Mouse (Mus musculus) liver, embryonic 15.5 days (tissue): ENCODE results near the gene Sh3pxd2a. TPM values are rescaled to one million over a fixed set of nuclear protein-coding genes. Genes with fewer than 3 reads are reported as not detected.
A peak's percentile ranks its signal among the peaks of the same experiment; 100 is the strongest.

ENCODE experiments used
- ATAC-seq: fragments of 200-750 bp; cut with Nextera tagmentation; 2 replicates; pipeline ENCODE4 v1.8.0; 2017; ENCODE audit warnings: moderate number of reproducible peaks, mild to moderate bottlenecking, moderate library complexity; ENCODE audit not compliant: insufficient read depth
- H3K27ac ChIP-seq: fragments of 300-500 bp; sonication (generic); replicated peaks from 2 replicates; pipeline ENCODE4 v1.5.1; 2015; ENCODE audit warnings: mild to moderate bottlenecking, inconsistent platforms
- H3K27me3 ChIP-seq: fragments of 300-500 bp; sonication (generic); 2 replicates; pipeline ENCODE4 v1.6.1; 2015; ENCODE audit warnings: mild to moderate bottlenecking, inconsistent platforms
- H3K36me3 ChIP-seq: fragments of 300-500 bp; sonication (generic); replicated peaks from 2 replicates; pipeline ENCODE4 v1.6.1; 2015; ENCODE audit warnings: moderate library complexity, mild to moderate bottlenecking, inconsistent platforms
- H3K4me1 ChIP-seq: fragments of 300-500 bp; sonication (generic); replicated peaks from 2 replicates; pipeline ENCODE4 v1.6.1; 2015; ENCODE audit warnings: inconsistent platforms
- H3K4me2 ChIP-seq: fragments of 300-500 bp; sonication (generic); 2 replicates; pipeline ENCODE4 v1.6.1; 2015; ENCODE audit warnings: moderate library complexity, mild to moderate bottlenecking, inconsistent platforms
- H3K4me3 ChIP-seq: fragments of 300-500 bp; sonication (generic); replicated peaks from 2 replicates; pipeline ENCODE4 v1.5.1; 2015; ENCODE audit warnings: mild to moderate bottlenecking, inconsistent platforms
- H3K9ac ChIP-seq: fragments of 300-500 bp; sonication (generic); 2 replicates; pipeline ENCODE4 v1.6.1; 2015; ENCODE audit warnings: moderate library complexity, mild to moderate bottlenecking, inconsistent platforms
- H3K9me3 ChIP-seq: fragments of 300-500 bp; sonication (generic); replicated peaks from 2 replicates; pipeline ENCODE4 v1.6.1; 2016; ENCODE audit warnings: inconsistent platforms
- whole genome bisulfite sequencing: fragments of 180-500 bp; shearing (Covaris S2); methylation state at CpG from one replicate; pipeline ENCODE4 v1.1.7; 2015; ENCODE audit warnings: mixed read lengths; ENCODE audit not compliant: insufficient replicate concordance; 5-methylcytosine and 5-hydroxymethylcytosine counted together
- polyA plus RNA-seq: library from polyadenylated mRNA; unstranded; fragments of >200 nt; fragmentation: Nextera tagmentation; extraction: Ambion mirVana; gene quantifications from 2 replicates; pipeline ENCODE4 v1.2.1, GENCODE M21; 2015

Gene Sh3pxd2a
- polyA plus RNA-seq, 1 experiment from 2014 or later: 0.63 TPM

DNA sequence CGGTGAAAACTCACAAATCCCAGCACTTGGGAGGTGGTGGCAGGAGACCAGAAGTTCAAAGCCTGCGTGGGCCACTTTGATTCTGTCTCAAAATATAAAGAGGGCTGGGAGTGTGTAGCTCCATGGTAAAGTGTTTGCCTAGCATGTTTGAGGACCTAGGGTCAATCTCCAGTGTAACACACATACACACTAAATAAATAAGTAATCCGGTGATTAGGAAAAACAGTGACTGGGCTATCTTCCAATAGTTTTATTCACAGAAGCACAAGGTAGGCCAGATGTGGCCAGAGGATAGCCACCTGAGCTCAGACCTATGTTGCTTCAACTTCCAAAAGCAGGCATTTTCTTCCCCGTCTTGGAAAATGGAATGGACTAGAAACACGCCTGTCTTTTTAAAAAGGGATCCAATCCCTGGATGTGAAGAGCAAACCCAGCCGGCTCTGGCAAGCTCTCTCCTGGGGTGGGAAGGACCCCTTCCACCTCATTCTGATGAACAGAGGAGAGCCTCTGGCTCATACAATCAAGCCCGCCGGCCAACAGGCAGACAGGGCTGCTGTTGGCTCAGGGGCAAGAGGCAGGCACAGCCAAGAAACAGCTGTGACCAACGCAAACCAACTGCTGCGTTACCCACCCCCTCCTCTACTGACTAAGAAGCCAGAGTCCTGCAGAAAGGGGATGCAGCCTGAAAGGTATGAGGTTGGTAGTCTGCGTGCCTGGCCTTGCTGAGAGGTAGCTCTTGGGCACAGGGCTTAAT is 140.9 kb downstream of the Sh3pxd2a start:
- Histone ChIP-seq H3K27ac (no peak overlapping the region), H3K4me3 (no peak overlapping the region), H3K9ac (no peak overlapping the region), H3K27me3 (no peaks in the 10 kb centered on the region), H3K36me3 (no peaks in the 10 kb centered on the region), H3K9me3 (no peaks in the 10 kb centered on the region), H3K4me1 (peaks cover 16% of the 10 kb centered on the region), H3K4me2 (no peak overlapping the region)
- WGBS: 67% methylated on average over 11 of the region's 11 CpGs
- ATAC-seq: no peak

GRCm38 (mm10) chr19:47320331-47320668 is 143.9 kb downstream of the Sh3pxd2a start:
- ATAC-seq: peak; percentile 39
- Histone ChIP-seq H3K4me1 (peaks cover 25% of the 10 kb centered on the region), H3K27ac (no peak overlapping the region), H3K9me3 (no peaks in the 10 kb centered on the region), H3K9ac (no peak overlapping the region), H3K4me2 (no peak overlapping the region), H3K4me3 (no peak overlapping the region), H3K27me3 (peaks cover 3% of the 10 kb centered on the region), H3K36me3 (no peaks in the 10 kb centered on the region)
- WGBS: 42% methylated on average over 8 of the region's 8 CpGs

- 0 out of 2 replicates have a peak, but pooled peaks have one; percentile 25 for ATAC-seq
- H3K36me3 ChIP-seq: no peaks in the 10 kb centered on the region
- peaks cover 9% of the 10 kb centered on the region for H3K27me3 ChIP-seq
- no peak overlapping the region for H3K9ac ChIP-seq
- no peak overlapping the region for H3K27ac ChIP-seq
- 58% methylated on average over 10 of the region's 10 CpGs for WGBS
- H3K4me3 ChIP-seq: no peak overlapping the region
- H3K9me3 ChIP-seq: no peaks in the 10 kb centered on the region
- peak overlapping the region; percentile 13; the same call in 1 of the 2 replicates for H3K4me2 ChIP-seq
- peaks cover 31% of the 10 kb centered on the region for H3K4me1 ChIP-seq
These were observed 144.5 kb downstream of the Sh3pxd2a start for GRCm38 (mm10) chr19:47319521-47320330.

DNA sequence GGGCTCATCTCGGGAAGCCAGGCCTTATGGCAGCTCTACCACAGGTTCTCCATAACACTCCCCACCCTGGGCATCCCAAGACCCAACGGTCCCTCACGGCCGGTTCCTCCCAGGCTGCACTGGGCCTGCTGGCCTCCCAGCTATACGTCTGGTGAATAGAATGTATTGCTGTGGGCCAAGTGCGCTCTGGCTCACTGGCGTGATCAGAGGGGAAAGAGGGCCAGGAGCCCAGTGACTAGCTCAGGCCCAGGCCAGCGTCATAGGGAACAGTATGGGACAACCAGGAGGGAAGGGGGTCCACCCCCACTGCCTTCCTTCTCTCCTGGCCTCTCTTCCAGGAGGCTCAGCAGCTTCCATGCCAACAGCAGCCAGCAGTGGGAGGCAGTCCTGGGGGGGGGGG is 145.1 kb downstream of the Sh3pxd2a start:
- Histone ChIP-seq H3K27me3 (peaks cover 16% of the 10 kb centered on the region), H3K27ac (no peak overlapping the region), H3K9me3 (no peaks in the 10 kb centered on the region), H3K4me1 (peaks cover 36% of the 10 kb centered on the region), H3K9ac (no peak overlapping the region), H3K4me2 (no peak overlapping the region), H3K4me3 (no peak overlapping the region), H3K36me3 (no peaks in the 10 kb centered on the region)
- 70% methylated on average over 8 of the region's 8 CpGs for WGBS
- no peak for ATAC-seq

GRCm38 (mm10) chr19:47317063-47317938 is 146.9 kb downstream of the Sh3pxd2a start:
- Histone ChIP-seq H3K27ac (no peak overlapping the region), H3K4me1 (peaks cover 47% of the 10 kb centered on the region), H3K9ac (no peak overlapping the region), H3K9me3 (no peaks in the 10 kb centered on the region), H3K36me3 (no peaks in the 10 kb centered on the region), H3K4me3 (no peak overlapping the region), H3K4me2 (no peak overlapping the region), H3K27me3 (peaks cover 28% of the 10 kb centered on the region)
- WGBS: 52% methylated on average over 15 of the region's 15 CpGs
- no peak for ATAC-seq

GRCm38 (mm10) chr19:47316288-47317062 is 147.7 kb downstream of the Sh3pxd2a start:
- Histone ChIP-seq H3K36me3 (no peaks in the 10 kb centered on the region), H3K4me3 (no peak overlapping the region), H3K4me1 (peaks cover 47% of the 10 kb centered on the region), H3K9me3 (no peaks in the 10 kb centered on the region), H3K27ac (no peak overlapping the region), H3K27me3 (peaks cover 28% of the 10 kb centered on the region), H3K4me2 (no peak overlapping the region), H3K9ac (no peak overlapping the region)
- 54% methylated on average over 19 of the region's 19 CpGs for WGBS
- ATAC-seq: no peak

GRCm38 (mm10) chr19:47315917-47316265 is 148.3 kb downstream of the Sh3pxd2a start:
- ATAC-seq: no peak
- no peak overlapping the region for H3K4me2 ChIP-seq
- no peak overlapping the region for H3K9ac ChIP-seq
- peaks cover 28% of the 10 kb centered on the region for H3K27me3 ChIP-seq
- H3K36me3 ChIP-seq: no peaks in the 10 kb centered on the region
- 24% methylated on average over 1 of the region's 1 CpGs for WGBS
- no peaks in the 10 kb centered on the region for H3K9me3 ChIP-seq
- H3K27ac ChIP-seq: no peak overlapping the region
- no peak overlapping the region for H3K4me3 ChIP-seq
- H3K4me1 ChIP-seq: peaks cover 41% of the 10 kb centered on the region

GRCm38 (mm10) chr19:47315091-47315916 is 148.9 kb downstream of the Sh3pxd2a start:
- no peak overlapping the region for H3K4me3 ChIP-seq
- H3K27ac ChIP-seq: no peak overlapping the region

DNA sequence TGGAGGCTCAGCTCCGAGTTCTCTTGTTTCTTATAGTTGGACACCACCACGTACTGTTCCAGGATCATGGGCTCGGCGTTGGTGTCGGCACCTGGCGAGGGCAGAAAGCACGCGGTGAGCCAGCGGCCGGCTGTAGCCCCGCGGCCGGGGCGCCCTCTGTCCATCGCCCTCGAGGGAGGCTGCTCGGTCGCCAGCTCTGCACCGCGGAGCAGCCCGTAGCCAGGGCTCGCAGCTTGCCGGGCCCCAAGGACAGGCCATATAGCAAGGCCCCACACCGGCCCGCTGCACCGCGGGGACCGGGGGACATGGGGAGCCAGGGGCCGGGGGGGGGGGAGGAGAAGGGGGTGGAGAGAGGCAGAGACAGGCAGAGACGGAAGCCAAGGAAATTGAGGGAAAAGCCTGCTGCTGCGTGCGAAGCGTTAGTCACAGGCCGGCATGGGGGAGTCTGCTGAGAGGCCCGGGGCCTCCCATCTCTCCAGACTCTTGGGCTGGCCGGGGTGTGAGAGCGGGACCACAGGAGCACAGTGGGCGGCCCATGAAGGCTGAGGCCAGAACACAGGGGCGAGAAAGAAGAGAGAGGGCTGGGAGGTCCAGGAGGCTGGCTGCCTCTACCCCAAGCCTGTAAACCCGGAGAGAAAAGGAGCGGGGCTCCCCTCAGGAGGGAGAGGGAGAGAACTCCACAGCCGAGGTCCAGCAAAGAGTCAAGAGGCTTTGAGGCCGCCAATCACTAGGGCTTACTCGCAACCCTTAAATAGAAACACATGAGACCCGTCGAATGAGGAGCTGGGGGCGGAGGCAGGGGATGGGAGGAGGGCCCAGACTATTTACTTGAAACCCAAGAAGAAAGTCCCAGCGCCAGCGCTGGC is 149.9 kb downstream of the Sh3pxd2a start:
- peak overlapping the region; percentile 38; the same call in 1 of the 2 replicates for H3K27ac ChIP-seq
- H3K4me1 ChIP-seq: peaks cover 31% of the 10 kb centered on the region
- peaks cover 28% of the 10 kb centered on the region for H3K27me3 ChIP-seq
- peak overlapping the region; percentile 53 for H3K4me2 ChIP-seq
- no peaks in the 10 kb centered on the region for H3K9me3 ChIP-seq
- H3K9ac ChIP-seq: no peak overlapping the region
- peak overlapping the region; percentile 36 for H3K4me3 ChIP-seq
- H3K36me3 ChIP-seq: no peaks in the 10 kb centered on the region
- ATAC-seq: peak; percentile 23; the same call in 1 of the 2 replicates
- 7% methylated on average over 49 of the region's 49 CpGs for WGBS

More at GRCm38 (mm10) chr19:47315091-47315916, 148.9 kb downstream of the Sh3pxd2a start:
- peaks cover 28% of the 10 kb centered on the region for H3K27me3 ChIP-seq
- H3K9me3 ChIP-seq: no peaks in the 10 kb centered on the region
- WGBS: 54% methylated on average over 14 of the region's 14 CpGs
- no peak for ATAC-seq
- 0 out of 2 replicates have a peak overlapping the region, but pooled peaks have one; percentile 53 for H3K4me2 ChIP-seq
- no peak overlapping the region for H3K9ac ChIP-seq
- H3K36me3 ChIP-seq: no peaks in the 10 kb centered on the region
- H3K4me1 ChIP-seq: peaks cover 36% of the 10 kb centered on the region
